Mouse (Mus musculus): ENCODE results near the gene Pex16.

DNA sequence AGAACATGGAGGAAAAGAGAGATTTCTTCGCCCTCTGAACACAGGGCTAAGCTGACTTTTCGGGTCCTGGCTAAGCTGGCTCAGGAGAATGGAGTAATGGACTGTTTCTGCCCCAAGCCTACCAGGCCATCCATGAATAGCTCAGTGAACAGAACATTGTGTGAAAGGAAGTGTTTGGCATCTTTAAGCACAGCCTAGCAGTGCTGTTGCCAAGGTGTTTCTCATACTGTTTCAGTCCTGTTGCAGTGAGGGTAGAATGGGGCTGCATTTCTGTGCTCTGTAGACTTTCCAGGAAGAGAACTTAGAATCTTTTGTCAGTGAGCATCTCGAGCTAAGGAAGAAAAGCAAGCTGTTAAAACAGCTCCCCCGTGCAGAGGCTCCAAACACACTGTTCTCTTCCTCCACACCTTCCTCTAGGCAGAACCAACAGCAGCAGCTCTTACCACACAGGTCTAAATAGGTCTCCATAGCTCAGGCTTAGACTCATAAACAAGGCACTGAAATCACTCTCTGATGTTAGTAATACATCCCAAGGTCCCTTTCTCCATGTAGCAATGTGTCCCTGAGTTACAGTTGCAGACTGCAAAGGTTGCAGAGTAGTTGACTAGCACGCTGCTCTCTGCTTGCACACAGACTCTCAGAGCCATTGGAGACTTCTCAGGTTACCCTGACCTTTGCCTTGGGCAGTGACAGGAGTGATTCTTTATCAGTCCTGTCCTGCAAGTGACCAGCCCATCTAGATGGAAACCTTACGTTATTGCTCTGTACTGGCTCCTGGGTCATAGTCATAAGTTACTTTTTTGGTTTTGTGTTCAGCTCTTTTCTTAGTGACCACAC lies 24.7 kb upstream of the Pex16 start:
- TF ChIP-seq CTCF (IDR thresholded peaks at IDR 0.05; ENCODE audit: control insufficient read depth, insufficient read depth, low read length) = no peak
- no peak for TF ChIP-seq POLR2A (IDR thresholded peaks at IDR 0.05; ENCODE audit: borderline replicate concordance, control insufficient read depth, low read depth, low read length)
